Mouse (Mus musculus) C2C12 (cell line): Measurements from ENCODE around the gene Smim17.
"Not testable (repeated sequence)": the region's sequence is repeated elsewhere in the genome, so short reads cannot be mapped to it uniquely, and the experiment has no call there.

ENCODE experiments used
- CTCF ChIP-seq: IDR thresholded peaks from one replicate; pipeline ENCODE4 v1.5.1; 2011; ENCODE audit not compliant: control insufficient read depth, insufficient read depth, insufficient read length
- MYOD1 ChIP-seq: IDR thresholded peaks from one replicate; pipeline ENCODE4 v1.6.1; 2011; ENCODE audit warnings: low read depth; ENCODE audit not compliant: control insufficient read depth, insufficient read length
- MYOG ChIP-seq: IDR thresholded peaks from one replicate; pipeline ENCODE4 v1.6.1; 2011; ENCODE audit not compliant: control insufficient read depth, insufficient read length; ENCODE audit errors: extremely low read depth

- not testable (repeated sequence) for TF ChIP-seq CTCF, MYOD1, MYOG
These were observed 30.4 kb upstream of the Smim17 start for GRCm38 (mm10) chr7:6368146-6368545.
